Mouse (Mus musculus): Measurements from ENCODE around the gene Slc41a1. TPM values are rescaled to one million over a fixed set of nuclear protein-coding genes. Genes with fewer than 3 reads are reported as not detected.

The Slc41a1 gene
- polyA plus RNA-seq, 1 experiment = 20.7 TPM

DNA sequence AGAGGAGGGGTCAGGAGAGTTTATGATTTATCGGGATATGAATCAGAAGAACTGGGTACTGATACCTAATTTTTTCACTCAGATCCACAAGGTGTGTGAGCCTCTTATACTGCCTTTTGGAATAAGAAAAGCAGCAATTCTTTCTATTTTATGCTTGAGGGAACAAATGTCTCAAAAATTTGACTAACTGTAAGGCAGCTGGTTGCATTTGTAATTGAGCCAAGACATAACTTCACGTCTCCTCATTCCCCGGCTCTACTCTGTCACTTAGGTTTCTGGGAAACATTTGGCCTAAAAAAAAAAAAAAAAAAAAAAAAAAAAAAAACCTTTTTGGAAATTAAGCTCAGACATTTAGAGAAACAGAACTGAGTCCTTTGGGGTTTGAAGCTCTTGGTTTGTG is 59.3 kb downstream of the Slc41a1 start:
- DNase-seq (ENCODE audit: low spot score) = no peak

DNA sequence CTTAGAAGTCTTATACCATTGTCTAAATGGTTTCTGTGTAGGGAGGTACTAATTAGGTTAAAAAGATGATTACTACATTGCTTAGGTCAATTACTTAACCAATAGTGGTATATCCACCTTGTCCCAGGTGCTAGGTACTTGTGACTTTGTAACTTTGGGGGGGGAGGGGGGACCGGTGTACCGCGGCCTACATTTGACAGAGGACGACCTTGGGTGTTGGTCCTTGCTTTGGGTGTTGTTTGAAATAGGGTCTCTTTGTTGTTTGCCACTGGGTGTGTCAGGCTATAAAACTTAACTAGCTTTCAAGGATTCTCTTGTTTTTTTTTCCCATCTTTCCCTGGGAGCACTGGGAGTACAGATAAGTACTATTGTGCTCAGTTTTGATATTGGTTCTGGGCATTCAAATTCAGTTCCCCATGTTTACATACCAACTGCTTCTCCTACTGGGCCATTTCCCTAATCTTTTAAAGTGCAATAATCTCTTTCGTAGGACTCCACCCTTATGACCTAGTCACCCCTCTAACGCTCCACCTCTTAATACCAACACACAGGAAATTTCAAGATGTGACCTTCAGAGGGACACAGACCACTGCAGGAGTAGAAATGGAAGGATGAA is 62.9 kb downstream of the Slc41a1 start:
- DNase-seq (ENCODE audit: low spot score) = no peak

DNA sequence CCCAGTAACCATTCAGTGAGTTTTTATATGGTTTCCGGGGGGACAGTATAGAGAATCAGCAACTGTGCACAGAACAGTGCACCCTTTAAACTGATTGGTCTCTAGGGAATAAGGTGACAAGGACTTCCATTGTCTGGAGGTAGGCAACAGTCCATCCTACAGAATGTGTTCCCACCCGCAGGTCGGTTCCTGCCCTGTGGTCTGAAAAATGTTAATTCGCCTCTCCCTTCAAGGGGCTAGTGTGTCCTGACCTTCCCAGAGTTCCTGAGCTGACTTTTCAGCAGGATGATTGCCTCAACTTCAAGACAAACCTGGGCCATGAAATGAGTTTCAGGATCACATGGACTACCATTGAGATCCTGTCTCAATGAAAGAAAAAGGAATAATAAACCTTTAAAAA is 64.1 kb downstream of the Slc41a1 start:
- no peak for DNase-seq (ENCODE audit: low spot score)

Other genes with a start within 250 kb of the Slc41a1 start
- not detected in 2 replicates for gene Avpr1b, start 228.3 kb upstream of the Slc41a1 start, polyA plus RNA-seq (2012; rRNA removed)
- gene Ctse, start 189.2 kb upstream of the Slc41a1 start, polyA plus RNA-seq (2012; rRNA removed) = 181 and 198 TPM in 2 replicates
- 24.6 and 29.4 TPM in 2 replicates for gene Rab7b, start 138.8 kb upstream of the Slc41a1 start, polyA plus RNA-seq (2012; rRNA removed)
- 0.01 TPM in 1 of 2 replicates, not detected in the other for gene Slc26a9, start 83.5 kb upstream of the Slc41a1 start, polyA plus RNA-seq (2012; rRNA removed)
- gene Pm20d1, start 30.1 kb upstream of the Slc41a1 start, polyA plus RNA-seq (2012; rRNA removed) = 6.5 TPM in 2 replicates
- 32.8 and 37.7 TPM in 2 replicates for gene Rab29, start 39.7 kb downstream of the Slc41a1 start, polyA plus RNA-seq (2012; rRNA removed)
- gene Nucks1, start 83.0 kb downstream of the Slc41a1 start, polyA plus RNA-seq (2012; rRNA removed) = 23.2 and 32.6 TPM in 2 replicates
- 5.6 and 5.7 TPM in 2 replicates for gene Slc45a3, start 135.5 kb downstream of the Slc41a1 start, polyA plus RNA-seq (2012; rRNA removed)
- 35.7 and 51.0 TPM in 2 replicates for gene Elk4, start 180.1 kb downstream of the Slc41a1 start, polyA plus RNA-seq (2012; rRNA removed)
- 35.2 and 43.2 TPM in 2 replicates for gene Mfsd4a, start 240.6 kb downstream of the Slc41a1 start, polyA plus RNA-seq (2012; rRNA removed)

Measured in urinary bladder, adult 2 months (tissue).